Mouse (Mus musculus): ENCODE measurements around the gene Nyap2. TPM values are rescaled to one million over a fixed set of nuclear protein-coding genes. Genes with fewer than 3 reads are reported as not detected.
"Not testable (repeated sequence)": the region's sequence is repeated elsewhere in the genome, so short reads cannot be mapped to it uniquely, and the experiment has no call there.

Nyap2 gene
- total RNA-seq, 2 experiments from 2014 or later = 2.5 to 3.8 TPM

DNA sequence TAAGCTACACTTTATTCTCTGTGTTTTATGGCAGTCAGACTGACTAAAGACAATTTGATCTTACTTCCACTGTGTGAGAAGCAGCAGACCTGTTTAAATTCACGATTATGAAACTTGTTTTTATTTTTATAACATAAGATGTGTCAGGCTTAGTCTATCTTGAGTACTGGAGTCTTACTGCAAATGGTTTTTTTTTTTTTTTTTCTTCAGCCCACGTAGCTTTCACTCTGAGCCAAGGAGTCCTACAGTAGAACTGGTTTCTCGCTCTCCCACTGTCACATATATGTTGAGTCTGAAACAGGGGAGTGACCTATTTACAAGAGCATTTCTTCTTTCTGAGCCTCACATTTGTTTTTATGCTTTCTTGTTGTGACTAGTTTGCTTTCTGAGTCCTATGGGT is 103.9 kb downstream of the Nyap2 start:
- no peak for DNase-seq

DNA sequence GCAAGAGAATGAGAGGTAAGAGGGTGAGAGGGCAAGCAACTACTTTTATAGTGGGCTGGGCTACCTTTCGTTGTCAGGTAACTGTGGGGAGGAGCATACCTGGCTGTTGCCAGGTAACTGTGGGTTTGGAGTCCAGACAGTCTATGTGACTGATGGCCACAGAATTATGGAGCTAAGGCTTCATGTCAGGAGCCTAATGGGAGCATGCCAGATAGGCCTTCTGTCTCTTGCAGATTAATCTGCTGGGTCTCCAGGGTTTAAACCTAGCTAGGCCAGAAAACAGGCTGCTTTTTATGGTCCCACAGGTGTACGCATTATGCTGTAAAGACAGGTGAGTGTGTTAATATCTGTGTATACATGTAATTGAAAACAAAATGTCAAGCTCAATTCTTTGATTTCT is 132.8 kb downstream of the Nyap2 start:
- DNase-seq = no peak

- no peak for DNase-seq
These were observed 134.7 kb downstream of the Nyap2 start for GRCm38 (mm10) chr1:81211491-81211890.

- DNase-seq = no peak
These were observed 143.0 kb downstream of the Nyap2 start for GRCm38 (mm10) chr1:81219790-81220189.

- DNase-seq = no peak
These were observed 155.1 kb downstream of the Nyap2 start for GRCm38 (mm10) chr1:81231759-81232406.

DNA sequence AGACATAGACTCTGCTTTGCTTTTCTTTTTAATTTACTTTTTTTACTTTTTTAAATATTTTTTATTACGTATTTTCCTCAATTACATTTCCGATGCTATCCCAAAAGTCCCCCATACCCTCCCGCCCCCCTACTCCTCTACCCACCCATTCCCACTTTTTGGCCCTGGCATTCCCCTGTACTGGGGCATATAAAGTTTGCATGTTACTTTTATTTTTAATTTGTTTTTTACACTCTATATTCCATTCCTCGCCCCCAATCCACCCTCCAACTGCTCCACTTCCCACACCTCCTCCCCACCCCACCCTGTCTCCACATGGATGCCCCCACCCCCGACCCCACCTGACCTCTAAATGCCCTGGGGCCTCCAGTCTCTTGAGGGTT is 155.6 kb downstream of the Nyap2 start:
- not testable (repeated sequence) for DNase-seq

GRCm38 (mm10) chr1:81248447-81249205 is 171.9 kb downstream of the Nyap2 start:
- DNase-seq = no peak

- no peak for DNase-seq
These were observed 173.3 kb downstream of the Nyap2 start for GRCm38 (mm10) chr1:81250068-81250467.

DNA sequence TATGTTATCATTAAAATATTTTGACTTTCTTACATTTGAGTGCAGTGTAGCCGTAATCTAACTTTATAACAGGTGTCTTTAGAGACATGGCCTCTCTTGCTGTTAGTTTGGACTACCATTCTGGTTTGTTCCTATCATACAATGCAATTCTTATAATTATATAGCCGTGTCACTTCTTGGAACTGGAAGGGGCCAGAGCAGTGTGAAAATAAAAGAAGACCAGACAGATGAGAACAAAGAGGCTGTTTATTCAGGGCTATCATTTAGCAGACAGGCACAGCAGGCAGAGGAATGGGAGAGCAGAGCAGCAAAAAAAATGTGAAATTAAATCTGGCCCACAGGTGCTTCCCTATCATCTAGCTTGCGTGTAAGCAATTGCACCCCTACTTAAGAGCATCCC is 189.7 kb downstream of the Nyap2 start:
- no peak for DNase-seq

DNA sequence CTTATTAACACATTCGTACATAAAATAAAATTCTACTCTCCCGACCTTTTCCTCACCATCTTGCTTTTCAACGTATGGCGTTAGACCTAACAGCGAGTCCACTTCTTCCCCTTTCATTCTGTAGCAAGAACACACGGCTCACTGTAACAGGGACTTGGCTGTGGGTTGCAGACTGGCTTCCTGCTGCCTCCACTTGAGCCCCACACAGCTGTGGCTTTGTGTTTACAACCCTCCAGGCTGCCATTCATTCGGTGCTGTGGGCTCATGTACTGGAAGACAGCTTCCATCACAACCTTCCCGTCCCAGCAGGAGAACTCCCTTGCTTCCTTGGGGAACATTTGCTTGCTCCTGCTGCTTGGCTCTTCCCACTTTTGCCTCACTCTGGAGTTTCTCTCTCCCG is 204.2 kb downstream of the Nyap2 start:
- peak; percentile 13 for DNase-seq

DNA sequence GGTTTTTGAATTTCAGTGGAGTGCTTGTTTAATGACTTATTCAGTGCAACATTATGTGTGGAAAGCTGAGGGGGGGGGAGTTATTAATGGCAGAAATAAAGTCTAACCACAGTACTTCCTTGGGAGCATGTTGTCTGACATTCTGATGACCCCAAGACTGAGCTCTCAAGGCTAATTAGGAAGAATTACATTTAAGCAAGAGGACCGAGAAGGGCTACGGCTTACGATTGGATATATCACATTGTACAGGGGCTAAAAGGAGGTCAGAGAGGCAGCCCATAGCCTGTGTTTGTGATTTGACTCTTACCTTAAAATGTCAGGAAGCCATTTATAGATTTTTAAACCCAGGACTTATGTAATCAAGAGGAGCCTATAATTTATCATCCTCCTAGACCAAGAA is 208.9 kb downstream of the Nyap2 start:
- no peak for DNase-seq

- peak; percentile 25 for DNase-seq
These were observed 210.3 kb downstream of the Nyap2 start for GRCm38 (mm10) chr1:81287088-81287487.

DNA sequence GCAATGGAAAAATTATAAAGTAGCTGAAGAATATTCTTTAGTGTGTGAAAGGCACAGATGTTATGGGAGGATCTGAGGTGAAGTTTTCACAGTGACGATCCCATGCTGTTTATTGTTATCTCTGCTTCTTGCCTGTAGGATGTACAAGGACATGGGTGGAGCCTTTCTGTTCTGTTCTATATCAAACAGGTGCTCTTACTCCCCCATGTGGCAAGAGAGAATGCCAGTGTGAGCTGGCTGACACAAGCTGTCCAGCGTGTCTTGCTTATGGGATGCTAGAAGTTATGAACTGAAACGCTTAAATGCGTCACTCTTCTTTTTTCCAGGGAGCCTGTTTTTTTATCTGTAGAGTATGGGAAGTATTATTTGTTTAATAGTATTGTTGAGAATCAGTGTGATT is 224.0 kb downstream of the Nyap2 start:
- DNase-seq = peak; percentile 8

DNA sequence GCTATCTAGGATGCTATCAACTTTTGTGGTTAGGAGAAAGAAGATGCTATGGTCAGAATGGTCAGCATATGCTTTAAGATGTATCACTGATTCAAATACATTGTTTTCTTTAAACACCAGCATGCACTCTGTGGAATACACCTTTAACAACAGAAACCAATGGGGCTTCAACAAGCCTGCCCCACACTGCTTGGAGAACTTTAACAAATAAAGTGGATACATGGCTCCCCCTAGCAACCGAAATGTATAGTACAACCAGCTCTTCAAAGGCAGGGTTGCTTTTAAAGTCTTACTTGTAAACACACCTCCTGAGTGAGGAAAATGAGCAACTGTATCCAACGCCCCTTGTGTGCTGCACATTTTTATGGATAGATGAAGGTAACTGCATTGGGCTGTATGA is 224.9 kb downstream of the Nyap2 start:
- DNase-seq = peak; percentile 34

GRCm38 (mm10) chr1:81303389-81303788 is 226.6 kb downstream of the Nyap2 start:
- no peak for DNase-seq

GRCm38 (mm10) chr1:81307407-81307806 is 230.7 kb downstream of the Nyap2 start:
- DNase-seq = no peak

- no peak for DNase-seq
These were observed 231.2 kb downstream of the Nyap2 start for GRCm38 (mm10) chr1:81307934-81308333.

- DNase-seq = peak; percentile 70
These were observed 233.4 kb downstream of the Nyap2 start for GRCm38 (mm10) chr1:81310087-81310626.

- peak; percentile 84 for DNase-seq
These were observed 239.7 kb downstream of the Nyap2 start for GRCm38 (mm10) chr1:81316403-81316994.

GRCm38 (mm10) chr1:81316995-81317413 is 240.3 kb downstream of the Nyap2 start:
- no peak for DNase-seq

GRCm38 (mm10) chr1:81387722-81388121 is 311.0 kb downstream of the Nyap2 start:
- no peak for DNase-seq

Data from adrenal gland, postnatal 10 days (tissue).